Mouse (Mus musculus) lung, embryonic 14.5 days (tissue): Measurements from ENCODE around the gene Atn1. TPM values are rescaled to one million over a fixed set of nuclear protein-coding genes. Genes with fewer than 3 reads are reported as not detected.

Source experiments
- ATAC-seq: fragments of 200-750 bp; cut with Nextera tagmentation; 2 replicates; pipeline ENCODE4 v1.8.0; 2017; ENCODE audit warnings: mild to moderate bottlenecking, moderate TSS enrichment, moderate library complexity; ENCODE audit not compliant: insufficient read depth
- DNase-seq: peaks from one replicate; pipeline ENCODE4 v3.0.0-alpha.2; 2015
- H3K27ac ChIP-seq: fragments of 300-500 bp; sonication (generic); 2 replicates; pipeline ENCODE4 v1.5.1; 2014; ENCODE audit warnings: low read depth, mild to moderate bottlenecking, moderate library complexity
- H3K27me3 ChIP-seq: fragments of 300-500 bp; sonication (generic); 2 replicates; pipeline ENCODE4 v1.6.1; 2014; ENCODE audit warnings: low read length, control low read depth; ENCODE audit not compliant: insufficient read depth
- H3K36me3 ChIP-seq: fragments of 300-500 bp; sonication (generic); 2 replicates; pipeline ENCODE4 v1.6.1; 2014; ENCODE audit warnings: control low read depth; ENCODE audit not compliant: insufficient read depth
- H3K4me1 ChIP-seq: fragments of 300-500 bp; sonication (generic); 2 replicates; pipeline ENCODE4 v1.6.1; 2014; ENCODE audit warnings: antibody characterized with exemption, control low read depth; ENCODE audit not compliant: insufficient read depth
- H3K4me2 ChIP-seq: fragments of 300-500 bp; sonication (generic); 2 replicates; pipeline ENCODE4 v1.6.1; 2014; ENCODE audit warnings: mild to moderate bottlenecking
- H3K4me3 ChIP-seq: fragments of 300-500 bp; sonication (generic); 2 replicates; pipeline ENCODE4 v1.5.1; 2014; ENCODE audit warnings: low read depth, low read length
- H3K9ac ChIP-seq: fragments of 300-500 bp; sonication (generic); 2 replicates; pipeline ENCODE4 v1.6.1; 2014
- H3K9me3 ChIP-seq: fragments of 300-500 bp; sonication (generic); 2 replicates; pipeline ENCODE4 v1.6.1; 2016; ENCODE audit warnings: low read depth, low read length, control low read depth
- CTCF ChIP-seq: IDR thresholded peaks from 2 replicates; pipeline ENCODE4 v1.5.1; 2016; ENCODE audit warnings: antibody characterized with exemption, low read depth
- WGBS: fragments of 180-500 bp; shearing (Covaris S2); extraction: QIAGEN DNeasy Blood & Tissue Kit; methylation state at CpG from one replicate; pipeline ENCODE4 v1.1.7; 2014; 5-methylcytosine and 5-hydroxymethylcytosine counted together
- microRNA counts: library from miRNA; unstranded; fragments of <30 nt; microRNA quantifications from one replicate; lab custom pipeline; 2016
- microRNA-seq: library from miRNA; unstranded; fragments of <30 nt; microRNA quantifications from one replicate; pipeline ENCODE4, GENCODE M21; 2016; ENCODE audit warnings: borderline number of aligned reads
- polyA plus RNA-seq: library from polyadenylated mRNA; unstranded; fragments of >200 nt; fragmentation: Nextera tagmentation; extraction: Ambion mirVana; gene quantifications from 2 replicates; pipeline ENCODE4 v1.2.1, GENCODE M21; 2014

Atn1 gene
- polyA plus RNA-seq, 1 experiment from 2014 or later, result 15.1 TPM

- H3K4me2 ChIP-seq, result 0 out of 2 replicates have a peak overlapping the region, but pooled peaks have one; percentile 15
- H3K9ac ChIP-seq, result 0 out of 2 replicates have a peak overlapping the region, but pooled peaks have one; percentile 29
- no peak for TF ChIP-seq CTCF
- H3K36me3 ChIP-seq, result no peaks in the 10 kb centered on the region; the same call in 1 of the 2 replicates
- peaks cover 15% of the 10 kb centered on the region for H3K4me1 ChIP-seq
- 67% methylated on average over 15 of the region's 15 CpGs for WGBS
- H3K27ac ChIP-seq, result peak overlapping the region; percentile 78
- H3K4me3 ChIP-seq, result no peak overlapping the region
- peak; percentile 81 for ATAC-seq
- no peaks in the 10 kb centered on the region for H3K27me3 ChIP-seq
- H3K9me3 ChIP-seq, result no peaks in the 10 kb centered on the region
- peak; percentile 66 for DNase-seq
Observed at GRCm38 (mm10) chr6:124694166-124694955, 62.0 kb downstream of the Atn1 start.

- Histone ChIP-seq H3K27ac (peak overlapping the region; percentile 78), H3K36me3 (no peaks in the 10 kb centered on the region; the same call in 1 of the 2 replicates), H3K9ac (no peak overlapping the region), H3K4me2 (no peak overlapping the region), H3K4me3 (no peak overlapping the region), H3K27me3 (no peaks in the 10 kb centered on the region), H3K9me3 (no peaks in the 10 kb centered on the region), H3K4me1 (peaks cover 15% of the 10 kb centered on the region)
- no peak for TF ChIP-seq CTCF
- DNase-seq (no peak), ATAC-seq (no peak)
- whole genome bisulfite sequencing, result 55% methylated on average over 15 of the region's 15 CpGs
Observed at GRCm38 (mm10) chr6:124693243-124693981, 62.9 kb downstream of the Atn1 start.

MicroRNA genes within 50 kb of the gene (microRNA counts, 519-probe panel; counts per million panel counts)
- microRNA mmu-miR-141 (lab: Ali Mortazavi, UCI) (3,107 counts per million, percentile 60 among the panel's probes with 10 or more counts), microRNA mmu-miR-200c (lab: Ali Mortazavi, UCI) (4,303 counts per million, percentile 88 among the panel's probes with 10 or more counts)

Small RNAs within 50 kb of the gene (microRNA-seq; reads per million reads assigned to microRNA genes)
- 1,903 reads per million, percentile 79 among the genes with 10 or more reads in this experiment for gene Mir141
- 12,426 reads per million, percentile 95 among the genes with 10 or more reads in this experiment for gene Mir200c

Other genes starting within 250 kb of the Atn1 start
- gene C1ra, start 244.1 kb downstream of the Atn1 start, polyA plus RNA-seq, result 1.9 TPM in 2 replicates
- gene C1s1, start 214.2 kb downstream of the Atn1 start, polyA plus RNA-seq, result 0.64 and 1.2 TPM in 2 replicates
- gene C1rb, start 186.2 kb downstream of the Atn1 start, polyA plus RNA-seq, result not detected in 2 replicates
- gene C1s2, start 120.4 kb downstream of the Atn1 start, polyA plus RNA-seq, result not detected in 2 replicates
- 50.3 and 53.1 TPM in 2 replicates for gene Lpcat3, start 93.5 kb downstream of the Atn1 start, polyA plus RNA-seq
- 214 and 228 TPM in 2 replicates for gene Emg1, start 44.3 kb downstream of the Atn1 start, polyA plus RNA-seq
- 354 and 377 TPM in 2 replicates for gene Phb2, start 44.2 kb downstream of the Atn1 start, polyA plus RNA-seq
- gene Ptpn6, start 17.8 kb downstream of the Atn1 start, polyA plus RNA-seq, result 12.1 and 12.6 TPM in 2 replicates
- 429 and 440 TPM in 2 replicates for gene Grcc10, start 15.2 kb downstream of the Atn1 start, polyA plus RNA-seq
- not detected in 2 replicates for gene Gm45234, start 503 bp downstream of the Atn1 start, polyA plus RNA-seq
- gene Eno2, start 13.1 kb upstream of the Atn1 start, polyA plus RNA-seq, result 2.2 and 4.1 TPM in 2 replicates
- gene Lrrc23, start 23.2 kb upstream of the Atn1 start, polyA plus RNA-seq, result 0.17 and 0.58 TPM in 2 replicates
- 6.8 and 6.9 TPM in 2 replicates for gene Spsb2, start 52.1 kb upstream of the Atn1 start, polyA plus RNA-seq
- 701 and 718 TPM in 2 replicates for gene Tpi1, start 57.8 kb upstream of the Atn1 start, polyA plus RNA-seq
- 143 TPM in 2 replicates for gene Usp5, start 73.0 kb upstream of the Atn1 start, polyA plus RNA-seq
- gene Cdca3, start 73.0 kb upstream of the Atn1 start, polyA plus RNA-seq, result 204 and 206 TPM in 2 replicates
- 0.24 and 0.68 TPM in 2 replicates for gene Gnb3, start 83.8 kb upstream of the Atn1 start, polyA plus RNA-seq
- gene P3h3, start 101.2 kb upstream of the Atn1 start, polyA plus RNA-seq, result 29.5 and 34.3 TPM in 2 replicates
- gene Gpr162, start 107.5 kb upstream of the Atn1 start, polyA plus RNA-seq, result 0.08 and 0.30 TPM in 2 replicates
- 0.11 TPM in 1 of 2 replicates, not detected in the other for gene Cd4, start 131.7 kb upstream of the Atn1 start, polyA plus RNA-seq
- gene Lag3, start 155.2 kb upstream of the Atn1 start, polyA plus RNA-seq, result 1.4 and 2.2 TPM in 2 replicates
- gene Ptms, start 163.6 kb upstream of the Atn1 start, polyA plus RNA-seq, result 377 and 442 TPM in 2 replicates
- 390 and 401 TPM in 2 replicates for gene Mlf2, start 174.9 kb upstream of the Atn1 start, polyA plus RNA-seq
- gene Cops7a, start 209.0 kb upstream of the Atn1 start, polyA plus RNA-seq, result 147 and 155 TPM in 2 replicates
- 0.39 and 0.59 TPM in 2 replicates for gene Pianp, start 240.2 kb upstream of the Atn1 start, polyA plus RNA-seq